Mouse (Mus musculus): ENCODE measurements at regions not wholly inside any gene's neighbourhood (a gene's known extent, or its start where the extent isn't known, plus 50 kb on each side); places are given as distances from the start of the nearest gene placed in this dataset.

DNA sequence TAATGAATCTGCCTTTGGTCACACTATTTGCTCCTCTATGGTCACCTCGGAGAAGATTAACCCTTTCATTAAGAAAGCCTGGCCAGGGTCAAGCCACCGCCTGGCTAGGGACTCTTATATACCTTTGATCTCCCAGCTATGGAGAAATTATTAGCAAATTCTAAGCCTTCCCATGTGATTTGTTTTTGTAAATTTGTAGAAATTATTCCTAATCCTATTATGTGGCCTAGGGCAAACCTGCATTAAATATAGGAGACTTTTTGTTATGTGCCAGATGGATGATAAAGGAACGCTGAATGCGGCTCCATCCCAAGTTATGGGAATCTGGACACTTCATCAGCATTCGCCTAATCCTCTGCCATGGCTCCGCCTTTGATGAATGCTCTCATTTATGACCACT, 70.4 kb upstream of the Tmco5 start:
- DNase-seq (ENCODE audit: low spot score in 2 of 2): no peak

DNA sequence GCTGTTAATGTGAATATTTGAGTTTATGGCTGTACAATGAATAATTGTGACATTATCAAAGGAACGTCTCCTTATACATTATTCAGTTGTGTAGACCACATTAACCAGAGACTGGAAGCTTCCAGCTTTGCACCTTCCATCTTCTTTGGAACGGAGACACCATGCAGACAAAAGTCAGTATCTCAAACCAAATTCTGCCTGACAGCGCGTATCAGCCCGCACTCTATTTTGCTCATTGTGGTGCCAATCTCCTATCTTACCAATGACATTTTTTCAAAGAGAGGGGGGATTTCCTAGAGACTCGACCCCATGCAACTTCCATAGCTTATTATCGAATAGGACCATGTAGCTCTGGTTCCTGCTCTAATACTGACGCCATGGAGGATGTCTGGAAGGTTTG, 69.9 kb upstream of the Tmco5 start:
- DNase-seq (ENCODE audit: low spot score in 2 of 2): no peak

DNA sequence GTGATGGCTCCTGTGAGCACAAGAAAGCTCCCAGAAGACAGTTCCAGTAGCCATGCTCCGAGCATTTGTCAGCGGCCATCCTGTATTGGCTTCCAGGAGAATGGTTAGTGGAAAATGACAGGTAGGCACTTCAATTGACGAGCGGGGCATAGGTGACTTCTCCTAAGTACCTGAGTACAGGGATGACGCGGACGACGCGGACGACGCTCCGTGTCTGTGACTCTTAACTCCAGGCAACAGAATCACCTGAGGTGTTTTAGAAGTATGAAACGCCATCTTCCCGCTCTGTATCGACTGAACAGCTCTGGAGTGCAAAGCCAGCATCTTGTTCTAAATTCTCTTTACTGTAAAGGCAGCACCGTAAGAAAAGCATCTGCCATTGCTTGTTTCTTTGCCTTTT, 68.4 kb upstream of the Tmco5 start:
- no peak for DNase-seq (ENCODE audit: low spot score in 2 of 2)

DNA sequence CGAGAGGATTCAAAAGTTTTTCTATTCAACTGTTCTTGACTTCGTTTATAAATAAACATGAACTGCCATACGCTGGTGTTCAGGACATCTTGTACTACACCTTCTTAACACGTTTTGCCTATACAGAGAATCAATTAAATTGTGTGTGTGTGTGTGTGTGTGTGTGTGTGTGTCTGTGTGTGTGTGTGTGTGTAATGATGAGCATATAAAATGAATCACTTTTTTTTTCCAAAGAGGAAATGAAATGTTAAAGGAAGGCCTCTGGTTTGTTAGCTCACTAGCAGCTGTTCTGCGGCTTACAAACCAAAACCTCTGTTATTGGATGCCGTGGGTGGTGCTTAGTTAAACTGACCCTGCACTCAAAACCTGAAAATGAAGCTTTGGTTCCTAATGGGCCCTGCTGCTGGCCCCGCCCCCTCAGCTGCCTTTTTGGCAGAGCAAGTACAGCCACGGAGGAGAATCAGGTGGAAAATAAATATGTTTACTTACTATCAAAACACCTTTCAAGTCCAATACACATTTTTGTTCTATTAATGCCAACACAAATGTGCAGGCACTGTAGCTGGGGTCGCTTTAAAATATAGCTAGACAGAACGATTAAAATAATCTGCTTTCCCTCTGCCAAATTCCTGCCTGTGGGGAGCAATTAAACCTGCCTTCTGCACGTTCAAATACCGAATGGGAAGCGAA, 65.5 kb upstream of the Tmco5 start:
- DNase-seq (ENCODE audit: low spot score in 2 of 2): peak in 1 of 2 experiments; percentile 7

DNA sequence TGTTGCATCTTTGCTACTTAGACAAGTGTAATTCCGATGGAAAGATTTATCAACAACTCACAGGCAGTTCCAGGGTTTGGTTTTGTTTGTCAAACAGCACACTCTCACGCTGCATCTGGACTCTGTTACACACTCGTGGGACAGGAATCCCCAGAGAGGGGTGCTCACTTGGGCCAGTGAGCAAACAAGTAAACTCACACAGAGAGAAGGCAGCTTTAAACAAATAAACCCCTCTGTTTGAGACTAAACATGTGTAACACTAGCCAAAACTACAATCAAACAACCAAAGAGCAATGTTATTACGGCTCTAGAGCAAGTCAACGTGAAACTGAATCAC, 65.0 kb upstream of the Tmco5 start:
- DNase-seq (ENCODE audit: low spot score in 2 of 2): no peak

DNA sequence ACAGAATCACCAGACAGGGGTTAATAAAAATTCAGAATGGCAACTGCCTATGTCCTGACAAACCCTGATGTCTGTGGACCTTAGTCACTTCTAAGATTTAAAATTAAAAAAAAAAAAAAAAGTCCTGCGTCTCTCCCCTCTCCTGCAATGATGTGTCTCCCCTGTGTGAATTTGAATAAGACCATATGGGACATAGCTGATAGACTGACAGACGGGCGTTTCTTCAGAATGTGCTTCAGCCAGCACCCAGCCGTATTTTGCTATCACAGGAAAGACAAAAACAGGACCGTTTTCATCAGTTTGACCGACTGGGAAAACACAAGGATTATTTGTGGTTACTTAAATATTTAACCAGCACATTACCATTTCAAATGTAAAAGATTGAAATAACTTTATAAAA, 61.4 kb upstream of the Tmco5 start:
- DNase-seq (ENCODE audit: low spot score in 2 of 2): no peak

DNA sequence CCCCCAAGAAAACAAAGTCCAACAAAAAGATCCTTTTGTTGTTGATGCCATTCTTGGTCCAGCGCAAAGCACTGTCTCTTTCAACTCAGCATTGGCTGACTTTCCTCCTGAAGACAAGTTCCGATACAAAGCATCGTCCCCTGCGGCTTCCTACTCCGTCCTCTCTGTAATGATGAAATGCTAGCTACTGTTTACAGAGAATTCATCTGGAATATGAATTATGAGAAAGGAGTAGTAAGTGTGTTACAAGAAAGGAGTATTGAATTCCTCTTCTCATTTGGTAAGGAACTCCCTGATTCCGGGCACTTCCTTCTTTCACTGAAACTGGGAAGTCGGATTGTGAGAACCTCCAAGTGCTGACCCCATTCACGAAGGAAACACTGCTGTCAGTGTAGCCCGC, 60.9 kb upstream of the Tmco5 start:
- no peak for DNase-seq (ENCODE audit: low spot score in 2 of 2)

DNA sequence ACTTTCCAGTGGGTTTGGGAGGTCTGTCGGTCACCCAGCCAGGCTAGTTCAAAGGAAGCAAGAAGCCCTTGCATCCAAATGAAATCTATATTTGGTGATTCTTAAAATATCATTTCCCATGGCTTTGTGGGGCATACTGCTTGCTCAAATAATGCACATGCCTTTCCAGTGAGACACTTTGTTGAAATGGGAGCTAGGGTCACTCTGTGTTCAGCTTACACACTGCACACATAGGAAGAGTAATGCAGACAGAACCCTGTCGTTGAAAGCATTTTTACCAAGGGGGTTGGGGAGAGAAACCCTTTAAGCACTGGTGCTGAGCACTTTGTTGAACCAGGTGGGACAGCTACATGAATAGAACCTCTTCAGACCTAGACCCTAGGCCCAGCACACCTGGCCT, 59.9 kb upstream of the Tmco5 start:
- DNase-seq (ENCODE audit: low spot score in 2 of 2): no peak

DNA sequence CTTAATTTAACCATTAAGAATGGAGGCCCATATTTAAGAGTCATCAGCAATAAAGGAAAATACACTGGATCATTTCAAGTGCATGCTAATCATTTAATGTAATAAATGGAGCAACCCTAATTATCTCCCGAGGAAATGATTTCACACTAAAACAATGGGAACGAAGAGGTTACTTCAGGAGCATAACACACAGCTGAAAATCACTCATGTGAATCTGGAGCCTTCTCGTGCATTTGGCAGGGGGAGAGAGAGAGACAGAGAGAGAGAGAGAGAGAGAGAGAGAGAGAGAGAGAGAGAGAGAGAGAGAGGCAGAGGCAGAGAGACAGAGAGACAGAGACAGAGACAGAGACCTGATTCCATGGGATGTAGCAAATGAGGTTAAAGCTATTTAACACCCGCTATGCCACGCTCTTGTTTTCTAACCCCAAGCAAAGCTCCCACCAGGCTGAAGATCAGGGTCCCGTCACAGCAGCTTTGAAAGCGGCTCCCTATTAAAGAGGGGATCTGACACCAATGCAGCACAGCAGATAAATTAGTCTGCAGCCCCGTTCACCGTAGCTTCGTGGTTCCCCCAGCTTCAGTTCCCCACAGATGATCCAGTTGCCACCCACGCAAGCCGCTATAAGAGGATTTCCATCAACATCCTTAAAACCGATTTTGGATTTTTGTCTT, 59.3 kb upstream of the Tmco5 start:
- DNase-seq (ENCODE audit: low spot score in 2 of 2): no peak

DNA sequence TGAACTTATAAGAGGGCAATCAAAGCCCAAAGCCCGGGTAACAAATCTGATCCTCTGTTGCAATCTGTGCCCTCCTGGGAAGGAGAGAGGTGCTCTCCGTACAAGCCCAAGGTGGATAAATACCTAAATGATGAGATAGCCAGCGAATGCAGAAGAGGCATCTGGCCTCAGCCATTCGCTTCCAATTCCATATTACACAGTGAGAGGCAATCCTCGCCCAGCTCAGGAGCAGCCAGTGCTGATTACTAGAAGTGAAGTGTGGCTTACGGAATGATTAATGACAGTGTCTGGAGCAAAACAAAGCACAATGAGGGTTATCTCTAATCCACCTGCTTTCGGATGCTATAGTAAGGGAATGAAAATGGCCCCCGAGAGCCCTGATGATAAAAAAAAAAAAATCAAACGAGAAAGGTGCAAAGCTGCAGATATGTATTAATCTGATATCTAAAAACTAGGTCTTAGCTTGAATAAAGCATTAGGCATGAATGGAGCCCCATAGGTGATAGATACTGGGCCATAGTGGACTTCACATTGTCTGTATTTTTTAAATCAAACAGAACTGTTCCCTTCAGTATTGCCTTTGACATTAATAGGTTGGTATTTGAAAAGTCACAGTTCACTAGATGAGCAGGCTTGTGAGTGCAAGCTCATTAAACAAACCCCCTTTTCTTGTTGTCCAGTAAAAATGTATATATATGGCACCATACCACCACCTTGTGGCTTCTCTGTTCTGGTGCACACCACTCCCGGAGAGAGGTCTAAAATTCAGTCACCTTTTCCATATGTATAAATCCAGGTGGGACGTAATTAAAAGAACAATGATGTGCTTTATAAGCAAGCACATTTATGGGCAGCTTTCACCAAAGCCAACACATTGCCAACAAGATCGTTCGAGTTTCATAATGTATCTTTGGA, 57.4 kb upstream of the Tmco5 start:
- DNase-seq (ENCODE audit: low spot score in 2 of 2): no peak
